Mouse (Mus musculus) ES-Bruce4 (cell line): Measurements from ENCODE around the gene Fto. TPM values are rescaled to one million over a fixed set of nuclear protein-coding genes. Genes with fewer than 3 reads are reported as not detected.

ENCODE experiments used
- H3K27ac ChIP-seq: 2 replicates; pipeline ENCODE4 v1.5.1; 2012; ENCODE audit warnings: low read length, inconsistent platforms; ENCODE audit not compliant: insufficient read depth
- H3K27me3 ChIP-seq: 2 replicates; pipeline ENCODE4 v1.6.1; 2012; ENCODE audit warnings: mild to moderate bottlenecking, low read length, inconsistent platforms; ENCODE audit not compliant: control insufficient read depth, poor library complexity, insufficient read depth, severe bottlenecking
- H3K36me3 ChIP-seq: 2 replicates; pipeline ENCODE4 v1.6.1; 2012; ENCODE audit warnings: inconsistent platforms, mild to moderate bottlenecking, low read length, moderate library complexity; ENCODE audit not compliant: control insufficient read depth, poor library complexity, insufficient read depth, severe bottlenecking
- H3K4me1 ChIP-seq: one replicate; pipeline ENCODE4 v1.8.1; 2011; ENCODE audit warnings: low read length; ENCODE audit not compliant: control insufficient read depth, insufficient read depth
- H3K4me3 ChIP-seq: 2 replicates; pipeline ENCODE4 v1.5.1; 2011; ENCODE audit warnings: low read depth, mild to moderate bottlenecking, low read length
- H3K9ac ChIP-seq: 2 replicates; pipeline ENCODE4 v1.6.1; 2012; ENCODE audit warnings: low read depth, mild to moderate bottlenecking, inconsistent platforms; ENCODE audit not compliant: poor library complexity, severe bottlenecking
- H3K9me3 ChIP-seq: replicated peaks from 2 replicates; pipeline ENCODE4 v1.6.1; 2012; ENCODE audit warnings: mild to moderate bottlenecking, low read length, inconsistent platforms; ENCODE audit not compliant: control insufficient read depth, poor library complexity, insufficient read depth, severe bottlenecking
- CTCF ChIP-seq: IDR thresholded peaks from one replicate; pipeline ENCODE4 v1.8.1; 2011; ENCODE audit warnings: low read depth, low read length
- EP300 ChIP-seq: IDR thresholded peaks from 2 replicates; pipeline ENCODE4 v1.6.1; 2011; ENCODE audit warnings: low read depth, low read length; ENCODE audit not compliant: insufficient read depth
- POLR2A ChIP-seq: IDR thresholded peaks from one replicate; pipeline ENCODE4 v1.8.1; 2011; ENCODE audit warnings: low read length; ENCODE audit not compliant: insufficient read depth
- polyA plus RNA-seq: library from polyadenylated mRNA; stranded (reverse); fragments of >200 nt; gene quantifications from 2 replicates; pipeline ENCODE4 v1.2.4, GENCODE M21; 2011; ENCODE audit warnings: low read depth; ENCODE audit not compliant: missing spikeins, insufficient read depth, insufficient read length

The Fto gene
- polyA plus RNA-seq, 1 experiment: 61.2 TPM

GRCm38 (mm10) chr8:91545561-91545960 is 232.2 kb downstream of the Fto start:
- H3K27ac ChIP-seq: no peak overlapping the region
- H3K36me3 ChIP-seq: no peaks in the 10 kb centered on the region
- no peak overlapping the region for H3K9ac ChIP-seq
- no peak for TF ChIP-seq POLR2A
- no peak for TF ChIP-seq EP300
- TF ChIP-seq CTCF: no peak
- no peak overlapping the region for H3K4me3 ChIP-seq
- no peaks in the 10 kb centered on the region for H3K27me3 ChIP-seq
- no peaks in the 10 kb centered on the region for H3K9me3 ChIP-seq
- no peaks in the 10 kb centered on the region for H3K4me1 ChIP-seq

- Histone ChIP-seq H3K4me3 (no peak overlapping the region), H3K27ac (no peak overlapping the region), H3K9ac (no peak overlapping the region), H3K4me1 (no peaks in the 10 kb centered on the region), H3K9me3 (no peaks in the 10 kb centered on the region; the same call in 1 of the 2 replicates), H3K36me3 (no peaks in the 10 kb centered on the region), H3K27me3 (no peaks in the 10 kb centered on the region)
- TF ChIP-seq POLR2A (no peak), EP300 (no peak), CTCF (no peak)
These were observed 233.3 kb downstream of the Fto start for GRCm38 (mm10) chr8:91546599-91546998.

GRCm38 (mm10) chr8:91550131-91550530 is 236.8 kb downstream of the Fto start:
- no peaks in the 10 kb centered on the region for H3K27me3 ChIP-seq
- no peaks in the 10 kb centered on the region; the same call in 1 of the 2 replicates for H3K9me3 ChIP-seq
- H3K27ac ChIP-seq: no peak overlapping the region
- H3K4me3 ChIP-seq: no peak overlapping the region
- no peaks in the 10 kb centered on the region for H3K4me1 ChIP-seq
- H3K9ac ChIP-seq: no peak overlapping the region
- H3K36me3 ChIP-seq: no peaks in the 10 kb centered on the region
- TF ChIP-seq POLR2A: no peak
- no peak for TF ChIP-seq CTCF
- TF ChIP-seq EP300: no peak

- no peak overlapping the region for H3K4me3 ChIP-seq
- no peaks in the 10 kb centered on the region for H3K36me3 ChIP-seq
- no peaks in the 10 kb centered on the region for H3K4me1 ChIP-seq
- H3K27me3 ChIP-seq: no peaks in the 10 kb centered on the region
- no peaks in the 10 kb centered on the region; the same call in 1 of the 2 replicates for H3K9me3 ChIP-seq
- no peak overlapping the region for H3K9ac ChIP-seq
- TF ChIP-seq CTCF (no peak), EP300 (no peak), POLR2A (no peak)
- H3K27ac ChIP-seq: no peak overlapping the region
These were observed 237.9 kb downstream of the Fto start for GRCm38 (mm10) chr8:91551166-91551765.

- no peak overlapping the region for H3K4me3 ChIP-seq
- TF ChIP-seq CTCF (no peak), POLR2A (no peak), EP300 (no peak)
- no peak overlapping the region for H3K27ac ChIP-seq
- no peaks in the 10 kb centered on the region for H3K27me3 ChIP-seq
- H3K9me3 ChIP-seq: no peaks in the 10 kb centered on the region; the same call in 1 of the 2 replicates
- no peak overlapping the region for H3K9ac ChIP-seq
- H3K4me1 ChIP-seq: no peaks in the 10 kb centered on the region
- no peaks in the 10 kb centered on the region for H3K36me3 ChIP-seq
These were observed 238.6 kb downstream of the Fto start for GRCm38 (mm10) chr8:91551775-91552538.

GRCm38 (mm10) chr8:91552635-91553034 is 239.3 kb downstream of the Fto start:
- H3K27ac ChIP-seq: no peak overlapping the region
- no peaks in the 10 kb centered on the region for H3K36me3 ChIP-seq
- TF ChIP-seq EP300 (no peak), POLR2A (no peak), CTCF (no peak)
- no peak overlapping the region for H3K4me3 ChIP-seq
- no peak overlapping the region for H3K9ac ChIP-seq
- no peaks in the 10 kb centered on the region for H3K27me3 ChIP-seq
- no peaks in the 10 kb centered on the region for H3K4me1 ChIP-seq
- H3K9me3 ChIP-seq: no peaks in the 10 kb centered on the region; the same call in 1 of the 2 replicates
